In genomic region chr14:25272366-25273156, GRCm38 (mm10) we compare ENCODE assay signal across 13 mouse cellular contexts.
A peak's percentile ranks its signal among the peaks of the same experiment; 100 is the strongest.
DNase-seq lines count a peak whose midpoint lies in the region; ATAC-seq and TF ChIP-seq lines count a peak whose summit lies in the region.
"Had no signal": no experiment of that assay in that cellular context is flagged by ENCODE, and none has a peak within 500 bp of the region (broad histone marks: within the 10 kb centered on the region; RNA-seq: fewer than 3 reads in every experiment).

No protein-coding gene starts in this region.

- H3K4me3 ChIP-seq in thymus, adult 2 months (ENCODE audit: control insufficient read depth, insufficient read depth, low read length), result no peak overlapping the region
- H3K4me3 ChIP-seq: forebrain, embryonic 13.5 days; liver, embryonic 13.5 days had no signal

- TF ChIP-seq CTCF in thymus, adult 2 months (IDR thresholded peaks at IDR 0.05; ENCODE audit: borderline replicate concordance, control insufficient read depth, extremely low read depth, insufficient read depth, low read length, poor library complexity), result no peak

- H3K27ac ChIP-seq in thymus, adult 2 months (ENCODE audit: control insufficient read depth, insufficient read depth, low read length), result no peak overlapping the region
- H3K27ac ChIP-seq: forebrain, embryonic 13.5 days; hindbrain, embryonic 14.5 days; liver, embryonic 13.5 days had no signal

- peaks cover 11% of the 10 kb centered on the region for H3K4me1 ChIP-seq in thymus, adult 2 months (replicated peaks; ENCODE audit: control insufficient read depth, insufficient read depth, low read length)
- H3K4me1 ChIP-seq: liver, embryonic 13.5 days had no signal

- WGBS in thymus, adult 2 months, result 25% methylated on average over 11 of the region's 11 CpGs

- ATAC-seq in monocyte, adult 5-6 weeks (replicated peaks; ENCODE audit: insufficient number of reproducible peaks, low FRiP score, low TSS enrichment, poor library complexity, severe bottlenecking), result 0 out of 2 replicates have a peak, but pooled peaks have one; percentile 44
- ATAC-seq: forebrain, embryonic 13.5 days had no signal

- peak; percentile 11 for DNase-seq in adrenal gland, postnatal 14 days
- no peak for DNase-seq in adrenal gland, adult 8-10 months
- DNase-seq in thymus, adult 2 months, result peak; percentile 18
- no peak for DNase-seq in thymus, adult 18-20 months
- no peak for DNase-seq in kidney, adult 8-10 months
- no peak for DNase-seq in cerebellum, adult 11 months
- DNase-seq in lung, postnatal 14 days, result no peak
- DNase-seq: cerebellum, adult 2 months; kidney, adult 2 months; liver, embryonic 13.5 days had no signal

- no peak for TF ChIP-seq POLR2A in thymus, adult 2 months (IDR thresholded peaks at IDR 0.05; ENCODE audit: control insufficient read depth, extremely low read depth, insufficient read depth, low read length, poor library complexity)

- H3K36me3 ChIP-seq in thymus, adult 2 months (ENCODE audit: control insufficient read depth, insufficient read depth, low read length), result no peaks in the 10 kb centered on the region
- H3K36me3 ChIP-seq: liver, embryonic 13.5 days had no signal

- no peaks in the 10 kb centered on the region for H3K27me3 ChIP-seq in thymus, adult 2 months (ENCODE audit: control insufficient read depth, insufficient read depth, low read length)

Comparison
In these comparisons a context has a peak if more than half of its experiments do, and no peak if none do; other contexts are left out.
1. DNase-seq: peak in adrenal gland, postnatal 14 days (single experiment) and thymus, adult 2 months (single experiment); none in adrenal gland, adult 8-10 months (single experiment), thymus, adult 18-20 months (0 of 2), kidney, adult 8-10 months (0 of 2), cerebellum, adult 11 months (single experiment) and lung, postnatal 14 days (single experiment).